Mouse (Mus musculus): ENCODE results near the gene D930007J09Rik.

D930007J09Rik gene

DNA sequence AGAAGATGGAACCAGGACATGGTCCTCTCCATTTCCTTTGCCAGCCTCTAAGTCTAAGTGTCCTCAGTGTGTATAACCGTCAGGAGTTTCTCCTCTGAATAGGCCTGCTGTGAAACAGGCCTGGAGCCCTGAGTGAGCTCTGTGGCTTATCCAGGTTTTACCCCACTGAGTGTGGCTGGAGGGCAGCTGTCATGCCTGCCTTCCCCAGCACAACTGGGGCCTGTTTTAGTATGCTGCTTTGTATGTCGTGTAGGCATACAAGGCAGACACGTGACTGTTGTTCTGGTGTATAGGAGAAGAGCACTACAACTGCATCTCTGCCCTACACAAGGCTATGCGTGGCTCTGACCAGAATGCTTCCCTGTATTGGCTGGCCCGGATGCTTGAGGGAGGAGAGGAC lies 17.3 kb upstream of the D930007J09Rik start:
- no peak for DNase-seq (ENCODE audit: low read depth, low spot score)

GRCm38 (mm10) chr13:32819241-32819640 lies 16.6 kb upstream of the D930007J09Rik start:
- no peak for DNase-seq (ENCODE audit: low read depth, low spot score)

DNA sequence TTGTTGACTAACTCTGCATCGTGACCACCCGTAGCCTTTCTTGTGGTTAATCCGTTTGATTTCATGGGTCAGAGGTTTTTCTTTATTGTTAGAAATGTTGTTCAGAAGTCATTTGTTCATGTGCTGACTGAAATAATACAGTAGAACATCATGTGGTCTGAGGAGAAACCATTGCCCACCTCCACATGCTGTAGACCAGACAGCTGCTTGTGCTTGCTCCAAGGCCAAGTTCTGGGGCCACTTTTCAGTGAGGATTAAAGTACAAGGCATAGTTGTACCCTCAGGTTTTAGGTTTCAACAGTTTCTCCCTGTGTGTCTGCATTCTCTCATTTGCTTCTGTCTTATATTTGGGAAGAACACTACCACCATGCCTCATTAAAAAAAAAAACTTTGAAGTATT lies 5.0 kb upstream of the D930007J09Rik start:
- no peak for DNase-seq (ENCODE audit: low read depth, low spot score)

GRCm38 (mm10) chr13:32806820-32807219 lies 4.2 kb upstream of the D930007J09Rik start:
- DNase-seq (ENCODE audit: low read depth, low spot score), result no peak

- DNase-seq (ENCODE audit: low read depth, low spot score), result no peak
Measured at GRCm38 (mm10) chr13:32803701-32804345, 1.2 kb upstream of the D930007J09Rik start.

DNA sequence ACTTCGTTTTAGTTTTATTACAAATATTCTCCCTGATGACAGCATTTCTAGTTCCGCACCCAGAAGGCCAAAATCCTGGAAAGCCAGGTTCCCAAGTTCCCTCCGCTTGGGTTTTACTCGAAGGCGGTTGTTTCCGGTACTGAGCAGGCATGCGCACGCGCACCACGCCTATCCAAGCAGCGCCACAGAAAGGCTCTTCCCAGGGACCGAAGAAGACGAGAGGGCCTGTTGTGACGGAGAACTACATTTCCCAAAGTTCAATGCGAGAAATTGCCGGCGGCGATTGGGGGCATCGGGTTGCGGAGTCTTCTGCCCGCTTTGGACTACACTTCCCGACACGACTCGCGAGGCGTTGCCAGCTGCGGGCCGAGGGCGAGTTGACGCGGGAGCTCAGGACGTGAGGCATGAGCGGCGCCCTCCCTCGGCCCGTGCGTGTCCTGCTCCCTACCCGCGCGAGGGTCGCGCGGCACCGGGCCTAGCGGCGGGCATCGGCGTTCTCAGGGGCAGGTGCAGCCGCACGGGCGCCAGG lies 892 bp downstream of the D930007J09Rik start, which contains the start of gene Wrnip1:
TSS of gene Wrnip1 (plus strand) at position 346 of the 529 bp plus-strand sequence.
- DNase-seq (ENCODE audit: low read depth, low spot score), result peak; percentile 98

- DNase-seq (ENCODE audit: low read depth, low spot score), result no peak
Measured at GRCm38 (mm10) chr13:32800859-32801258, 1.8 kb downstream of the D930007J09Rik start.

GRCm38 (mm10) chr13:32799131-32799530 lies 3.5 kb downstream of the D930007J09Rik start:
- no peak for DNase-seq (ENCODE audit: low read depth, low spot score)

GRCm38 (mm10) chr13:32797085-32797484 lies 5.6 kb downstream of the D930007J09Rik start:
- DNase-seq (ENCODE audit: low read depth, low spot score), result no peak

- DNase-seq (ENCODE audit: low read depth, low spot score), result no peak
Measured at GRCm38 (mm10) chr13:32795166-32795565, 7.5 kb downstream of the D930007J09Rik start.

DNA sequence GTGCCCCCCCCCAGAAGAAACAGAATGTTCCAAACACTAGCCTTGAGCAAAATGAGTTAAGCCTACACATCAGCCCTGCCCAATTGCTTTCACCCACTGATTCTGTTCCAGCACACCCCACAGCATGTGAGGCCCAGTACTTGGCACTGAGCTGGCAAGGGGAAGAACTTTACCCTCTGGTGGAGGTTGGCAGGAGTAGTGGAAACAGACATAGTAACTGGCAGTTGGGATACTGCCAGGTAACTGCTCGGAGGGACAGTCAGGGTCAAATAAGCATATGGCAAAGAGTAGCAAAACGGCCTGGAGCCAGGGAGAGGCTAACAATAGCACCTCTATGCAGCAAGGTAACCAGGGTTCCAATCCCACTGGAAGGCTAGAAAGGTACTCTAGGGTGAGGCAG lies 8.0 kb downstream of the D930007J09Rik start:
- no peak for DNase-seq (ENCODE audit: low read depth, low spot score)

DNA sequence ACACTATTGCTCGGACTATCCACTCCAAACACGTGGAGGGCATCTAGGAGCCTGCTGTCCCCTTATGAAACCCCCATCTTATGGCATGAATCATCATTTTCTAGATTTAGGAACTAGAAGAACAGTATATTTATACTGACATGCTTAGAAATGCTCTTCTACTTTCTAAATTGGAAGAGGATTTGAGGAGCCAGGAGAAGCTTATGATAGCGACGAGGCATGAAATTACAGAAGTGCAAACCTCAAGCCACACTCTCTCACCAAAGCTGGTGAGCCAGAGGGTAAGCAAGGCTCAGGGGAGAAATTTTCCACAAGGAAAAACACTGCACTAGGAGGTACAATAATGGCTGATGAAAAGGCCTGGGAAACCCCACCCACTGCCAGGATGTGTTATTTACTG lies 12.9 kb downstream of the D930007J09Rik start:
- DNase-seq (ENCODE audit: low read depth, low spot score), result no peak

DNA sequence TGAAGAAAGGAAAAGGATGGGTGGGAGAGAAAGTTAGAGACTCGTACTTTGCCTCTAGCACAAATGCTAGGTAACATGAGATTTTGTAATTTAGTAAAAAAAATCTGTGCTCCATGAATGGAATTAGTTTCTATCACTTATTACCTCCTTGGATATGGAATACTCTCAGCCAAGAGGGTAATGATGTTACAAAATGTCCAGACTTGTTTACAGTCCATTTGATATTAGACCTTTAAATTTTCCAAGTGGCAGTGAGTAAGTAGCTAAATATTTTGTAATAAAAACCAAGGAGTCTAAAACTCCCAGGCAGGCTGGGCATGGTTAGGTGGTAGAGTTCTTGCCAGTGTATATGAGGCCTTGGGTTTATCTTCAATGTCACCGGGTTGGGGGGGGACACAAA lies 15.1 kb downstream of the D930007J09Rik start:
- no peak for DNase-seq (ENCODE audit: low read depth, low spot score)

GRCm38 (mm10) chr13:32783816-32784215 lies 18.8 kb downstream of the D930007J09Rik start, which contains the start of gene Mylk4:
Mylk4 (minus strand) TSS chr13:32783954.
- DNase-seq (ENCODE audit: low read depth, low spot score), result no peak

DNA sequence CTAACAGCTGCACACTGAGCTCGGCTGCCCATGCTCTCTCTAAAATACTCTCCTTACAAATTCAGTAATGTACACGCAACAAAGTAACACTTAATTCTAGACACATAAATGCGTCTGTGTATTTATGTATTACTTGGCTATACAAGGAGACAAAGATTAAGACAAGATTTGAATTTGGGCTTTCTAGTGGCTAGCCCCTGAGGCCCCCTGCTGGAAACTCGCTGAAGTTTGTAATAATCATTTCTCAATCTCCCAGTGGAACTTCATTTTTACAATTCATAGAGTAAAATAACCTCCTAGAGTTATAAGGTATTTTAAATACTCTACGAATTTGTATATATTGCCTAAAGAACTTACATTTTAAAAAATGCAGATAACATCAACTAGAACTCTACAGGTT lies 19.6 kb downstream of the D930007J09Rik start:
- no peak for DNase-seq (ENCODE audit: low read depth, low spot score)

DNA sequence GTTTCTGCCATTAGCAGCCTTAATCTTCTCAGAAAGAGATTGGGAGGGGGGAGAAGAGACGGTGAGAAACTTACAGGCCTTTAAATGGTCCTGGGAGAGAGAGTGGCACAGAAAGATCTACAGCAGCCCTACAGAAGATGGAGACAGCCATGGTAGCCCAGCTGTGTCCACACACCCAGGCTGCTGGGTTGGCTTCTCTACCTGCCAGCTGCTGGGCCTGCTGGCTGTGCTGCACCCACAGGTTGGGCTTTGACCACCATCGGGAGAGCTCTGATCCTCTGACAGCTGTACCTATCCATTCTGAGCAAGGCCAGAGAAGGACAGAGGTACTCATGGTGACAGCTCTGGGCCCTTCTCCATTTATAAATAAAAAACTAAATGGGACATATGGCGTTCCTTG lies 23.8 kb downstream of the D930007J09Rik start:
- DNase-seq (ENCODE audit: low read depth, low spot score), result no peak

DNA sequence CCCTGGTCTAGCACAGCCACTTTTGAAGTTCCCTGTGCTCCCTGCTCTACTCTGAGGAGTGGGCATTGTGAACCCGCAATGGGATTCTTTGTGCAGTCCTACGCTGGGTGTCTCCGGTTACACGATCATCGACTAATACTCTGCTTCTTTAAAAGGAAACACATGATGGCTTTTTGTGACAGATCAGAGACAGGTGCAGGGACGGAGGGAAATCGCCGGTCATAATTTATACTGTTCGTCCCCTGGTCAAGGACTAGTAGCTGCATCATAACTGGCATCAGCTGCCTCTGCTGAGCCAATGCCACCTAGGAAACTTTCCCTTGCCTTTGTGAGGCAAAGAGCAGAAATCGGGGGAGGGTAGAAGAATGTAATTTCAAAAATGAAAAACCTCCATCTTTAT lies 26.3 kb downstream of the D930007J09Rik start:
- no peak for DNase-seq (ENCODE audit: low read depth, low spot score)

DNA sequence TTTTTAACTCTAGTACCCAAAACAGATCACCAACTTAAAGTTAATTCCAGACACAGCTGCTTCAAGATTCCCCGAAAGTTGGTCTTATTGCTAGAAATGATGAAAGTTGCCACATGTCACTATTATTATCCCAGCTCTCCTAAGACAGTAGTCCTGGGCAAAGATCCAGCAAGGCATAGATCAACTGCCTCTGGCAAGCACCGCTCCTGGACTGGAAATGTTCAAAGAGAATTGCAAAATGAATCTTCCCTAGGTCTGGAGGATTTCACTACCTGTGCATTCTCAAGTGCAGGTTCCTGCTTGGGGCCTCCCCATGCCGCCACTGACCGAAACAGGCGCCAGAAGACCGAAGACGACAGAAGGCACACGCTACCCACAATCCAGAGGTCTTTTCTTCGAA lies 26.8 kb downstream of the D930007J09Rik start:
- DNase-seq (ENCODE audit: low read depth, low spot score), result no peak

DNA sequence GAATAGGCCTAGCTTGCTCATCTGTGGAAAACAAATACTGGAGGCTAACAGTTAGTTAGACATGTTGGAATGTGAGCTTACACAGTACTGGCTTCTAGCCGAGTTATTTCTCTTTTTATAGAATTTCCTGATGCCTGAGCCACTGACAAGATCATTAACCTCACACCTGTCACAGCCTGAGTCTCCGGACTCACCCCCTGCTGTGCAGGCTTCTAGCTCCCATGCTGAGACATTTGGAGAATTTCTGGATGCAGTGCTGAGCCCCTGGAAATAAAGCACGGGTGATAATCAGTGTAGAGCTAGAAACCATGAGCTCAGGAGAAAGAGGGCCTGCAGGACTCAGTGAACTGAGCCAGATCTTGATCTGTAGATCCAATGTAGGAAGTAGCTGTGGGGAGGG lies 32.7 kb downstream of the D930007J09Rik start:
- no peak for DNase-seq (ENCODE audit: low read depth, low spot score)

- DNase-seq (ENCODE audit: low read depth, low spot score), result no peak
Measured at GRCm38 (mm10) chr13:32768104-32768503, 34.5 kb downstream of the D930007J09Rik start.

GRCm38 (mm10) chr13:32764448-32764847 lies 38.2 kb downstream of the D930007J09Rik start:
- DNase-seq (ENCODE audit: low read depth, low spot score), result no peak

DNA sequence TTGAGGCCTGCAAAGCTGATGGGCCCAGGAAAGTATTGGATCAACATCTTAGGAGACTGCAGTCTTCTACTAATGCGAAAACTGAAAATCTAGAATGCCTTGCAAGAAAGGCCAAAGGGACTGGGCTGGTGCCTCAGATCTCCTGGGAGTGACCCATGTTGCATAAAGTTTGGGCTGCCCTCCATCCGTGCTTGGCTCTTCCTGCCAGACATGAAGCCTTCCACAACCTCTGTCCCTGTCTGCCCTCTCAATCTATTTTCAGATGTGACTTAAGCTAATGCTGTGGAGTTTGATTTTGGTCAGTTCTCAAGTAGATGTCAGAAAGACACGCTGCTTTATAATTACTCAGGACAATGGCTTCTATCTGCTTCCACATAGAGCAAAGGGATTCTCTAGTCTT lies 39.5 kb downstream of the D930007J09Rik start:
- no peak for DNase-seq (ENCODE audit: low read depth, low spot score)

- DNase-seq (ENCODE audit: low read depth, low spot score), result no peak
Measured at GRCm38 (mm10) chr13:32760795-32761194, 41.9 kb downstream of the D930007J09Rik start.

- DNase-seq (ENCODE audit: low read depth, low spot score), result no peak
Measured at GRCm38 (mm10) chr13:32759036-32759435, 43.6 kb downstream of the D930007J09Rik start.

Data from embryo, embryonic 11.5 days (tissue).